Mouse (Mus musculus) bone marrow macrophage, adult 2 months (primary cell): ENCODE measurements at regions not wholly inside any gene's neighbourhood (a gene's known extent, or its start where the extent isn't known, plus 50 kb on each side); places are given as distances from the start of the nearest gene placed in this dataset.

Source experiments
- CTCF ChIP-seq: IDR thresholded peaks from 2 replicates; pipeline ENCODE4 v1.5.1; 2012; ENCODE audit warnings: low read depth, mild to moderate bottlenecking, low read length, moderate library complexity
- POLR2A ChIP-seq: IDR thresholded peaks from 2 replicates; pipeline ENCODE4 v1.6.1; 2012; ENCODE audit warnings: mild to moderate bottlenecking, low read depth, low read length, borderline replicate concordance

- TF ChIP-seq CTCF (no peak), POLR2A (no peak)
Measured at GRCm38 (mm10) chr2:46883216-46883615, 1766.0 kb upstream of the Zeb2 start.
